Mouse (Mus musculus): ENCODE results near the gene Cyp11a1.
A peak's percentile ranks its signal among the peaks of the same experiment; 100 is the strongest.

- TF ChIP-seq MYOD1 (IDR thresholded peaks at IDR 0.05; ENCODE audit: control insufficient read depth, insufficient read length, low read depth) (no peak), CTCF (IDR thresholded peaks at IDR 0.05; ENCODE audit: control insufficient read depth, insufficient read depth, insufficient read length) (peak; percentile 39), MAX (IDR thresholded peaks at IDR 0.05) (no peak), CEBPB (IDR thresholded peaks at IDR 0.05; ENCODE audit: low read depth) (no peak), FOSL1 (IDR thresholded peaks at IDR 0.05; ENCODE audit: insufficient read depth, low read length, poor library complexity, severe bottlenecking) (no peak), MYOG (IDR thresholded peaks at IDR 0.05; ENCODE audit: control insufficient read depth, extremely low read depth, insufficient read length) (no peak), USF1 (IDR thresholded peaks at IDR 0.05; ENCODE audit: low read depth) (no peak)
Observed at GRCm38 (mm10) chr9:57990438-57991110, 15.6 kb upstream of the Cyp11a1 start.

All from C2C12 (cell line).